Mouse (Mus musculus) lung, adult 2 months (tissue): ENCODE data around the gene Fbxo33.
A peak's percentile ranks its signal among the peaks of the same experiment; 100 is the strongest.

Experiments used
- CTCF ChIP-seq: fragments of 200-500 bp; IDR thresholded peaks from 2 replicates; pipeline ENCODE4 v1.5.1; 2011; ENCODE audit warnings: mild to moderate bottlenecking, low read length, control low read depth; ENCODE audit not compliant: insufficient read depth
- POLR2A ChIP-seq: fragments of 200-500 bp; IDR thresholded peaks from 2 replicates; pipeline ENCODE4 v1.6.1; 2011; ENCODE audit warnings: low read depth, mild to moderate bottlenecking, control low read depth, low read length, borderline replicate concordance; ENCODE audit errors: extremely low read depth

- TF ChIP-seq POLR2A (no peak; the same call in 1 of the 2 replicates), CTCF (peak; percentile 54)
Observed at GRCm38 (mm10) chr12:59219325-59220225, at the start of gene Fbxo33.
